10 mouse cellular contexts compared by ENCODE assay signal in the genomic region with DNA sequence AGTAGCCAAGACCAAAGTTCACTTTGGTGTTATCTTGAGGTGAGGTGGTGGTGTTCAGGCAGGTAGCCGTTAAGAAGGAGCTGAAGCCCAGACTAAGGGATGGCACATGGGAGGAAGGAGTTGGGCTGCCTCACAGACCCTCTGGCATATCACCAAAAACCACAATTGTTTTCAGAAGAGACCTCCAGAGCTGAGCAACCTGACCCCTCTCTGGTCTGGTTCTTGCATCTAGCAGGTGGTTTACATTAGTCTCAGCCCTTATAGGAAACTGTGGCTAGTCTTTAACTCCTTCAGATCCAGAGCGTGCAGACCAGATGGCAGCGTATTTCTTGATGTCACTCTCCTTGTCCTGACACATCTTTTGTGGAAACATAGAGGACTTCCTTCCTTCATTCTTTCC. TPM values are rescaled to one million over a fixed set of nuclear protein-coding genes. Genes with fewer than 3 reads are reported as not detected.
A peak's percentile ranks its signal among the peaks of the same experiment; 100 is the strongest.
DNase-seq lines count a peak whose midpoint lies in the region; ATAC-seq lines count a peak whose summit lies in the region.
"Had no signal": no experiment of that assay in that cellular context is flagged by ENCODE, and none has a peak within 500 bp of the region (broad histone marks: within the 10 kb centered on the region; RNA-seq: fewer than 3 reads in every experiment).

No protein-coding gene starts in this region.

- peaks cover 38% of the 10 kb centered on the region for H3K36me3 ChIP-seq in megakaryocyte, embryonic 14.5 days (replicated peaks; ENCODE audit: low read length)
- H3K36me3 ChIP-seq in embryonic facial prominence, embryonic 11.5 days (replicated peaks; ENCODE audit: control insufficient read depth, insufficient read depth, low read depth, low read length) = no peaks in the 10 kb centered on the region
- H3K36me3 ChIP-seq in limb, embryonic 10.5 days = peaks cover 25% of the 10 kb centered on the region

- H3K27me3 ChIP-seq in megakaryocyte, embryonic 14.5 days (replicated peaks) = no peaks in the 10 kb centered on the region
- no peaks in the 10 kb centered on the region for H3K27me3 ChIP-seq in embryonic facial prominence, embryonic 11.5 days (ENCODE audit: control insufficient read depth, insufficient read depth, low read length)
- no peaks in the 10 kb centered on the region for H3K27me3 ChIP-seq in limb, embryonic 10.5 days (ENCODE audit: low read depth, poor library complexity, severe bottlenecking)

- H3K9me3 ChIP-seq in megakaryocyte, embryonic 14.5 days = no peaks in the 10 kb centered on the region
- H3K9me3 ChIP-seq in embryonic facial prominence, embryonic 11.5 days (replicated peaks; ENCODE audit: control insufficient read depth, low read length) = no peaks in the 10 kb centered on the region
- no peaks in the 10 kb centered on the region for H3K9me3 ChIP-seq in limb, embryonic 10.5 days (replicated peaks)

- no peak overlapping the region for H3K9ac ChIP-seq in embryonic facial prominence, embryonic 11.5 days (replicated peaks; ENCODE audit: low read length)
- H3K9ac ChIP-seq: forebrain, postnatal 0 days had no signal

- peak overlapping the region; percentile 11; the same call in 1 of the 2 replicates for H3K27ac ChIP-seq in embryonic facial prominence, embryonic 11.5 days (replicated peaks; ENCODE audit: low read depth, low read length)
- peak overlapping the region; percentile 80 for H3K27ac ChIP-seq in limb, embryonic 10.5 days

- H3K4me1 ChIP-seq in megakaryocyte, embryonic 14.5 days = peaks cover 65% of the 10 kb centered on the region
- H3K4me1 ChIP-seq in embryonic facial prominence, embryonic 11.5 days (ENCODE audit: control insufficient read depth, insufficient read depth, low read length) = no peaks in the 10 kb centered on the region; the same call in 1 of the 2 replicates
- H3K4me1 ChIP-seq in limb, embryonic 10.5 days = peaks cover 59% of the 10 kb centered on the region

- WGBS in embryonic facial prominence, embryonic 11.5 days = 31% methylated on average over 3 of the region's 3 CpGs
- 22% methylated on average over 3 of the region's 3 CpGs for WGBS in limb, embryonic 10.5 days

- peak overlapping the region; percentile 1; the same call in 1 of the 2 replicates for H3K4me2 ChIP-seq in embryonic facial prominence, embryonic 11.5 days (ENCODE audit: low read depth, low read length)

- H3K4me3 ChIP-seq in megakaryocyte, embryonic 14.5 days (replicated peaks) = peak overlapping the region; percentile 60
- no peak overlapping the region for H3K4me3 ChIP-seq in embryonic facial prominence, embryonic 11.5 days (ENCODE audit: low read depth, low read length)
- peak overlapping the region; percentile 26 for H3K4me3 ChIP-seq in limb, embryonic 10.5 days

- ATAC-seq in megakaryocyte, adult 5-6 weeks (ENCODE audit: poor library complexity, severe bottlenecking) = no peak
- 0 out of 2 replicates have a peak, but pooled peaks have one; percentile 11 for ATAC-seq in embryonic facial prominence, embryonic 11.5 days (replicated peaks; ENCODE audit: insufficient number of reproducible peaks, low FRiP score, low TSS enrichment, low read depth)
- ATAC-seq: forebrain, postnatal 0 days; hindbrain, embryonic 16.5 days had no signal

- peak; percentile 89 for DNase-seq in embryonic facial prominence, embryonic 11.5 days (ENCODE audit: low spot score)
- DNase-seq in limb, embryonic 10.5 days (ENCODE audit: low spot score) = peak; percentile 53
- peak; percentile 32 for DNase-seq in yolk sac, embryonic 10.5 days (ENCODE audit: low spot score)
- DNase-seq in left cerebral cortex, adult 11 months (ENCODE audit: low spot score) = no peak
- no peak for DNase-seq in urinary bladder, postnatal 4 days (ENCODE audit: low spot score in 2 of 2)
- DNase-seq: forebrain, postnatal 0 days; thymus, postnatal 36 days had no signal

RNA-seq across cellular contexts. Expression of a gene that starts 39.8 kb away (rescaled TPM):
- 57.5 and 58.2 TPM in 2 replicates for polyA plus RNA-seq in megakaryocyte, embryonic 14.5 days (2012; ENCODE audit: insufficient read depth, low replicate concordance)
- total RNA-seq in megakaryocyte, adult 5-6 weeks (2015) = 71.4 and 82.2 TPM in 2 replicates
- 122 and 139 TPM in 2 replicates for total RNA-seq in megakaryocyte, adult 5-6 weeks (2017)
- polyA plus RNA-seq in embryonic facial prominence, embryonic 11.5 days (2014; fragmentation: Nextera tagmentation; extraction: Ambion mirVana) = 107 and 110 TPM in 2 replicates
- 108 and 130 TPM in 2 replicates for polyA plus RNA-seq in limb, embryonic 10.5 days (2016; fragmentation: Nextera tagmentation; extraction: Ambion mirVana)

RNA-seq across cellular contexts. Expression of a gene that starts 40.0 kb away (rescaled TPM):
- polyA plus RNA-seq in megakaryocyte, embryonic 14.5 days (2012; ENCODE audit: insufficient read depth, low replicate concordance) = not detected in 2 replicates
- total RNA-seq in megakaryocyte, adult 5-6 weeks (2015) = 0.82 and 1.1 TPM in 2 replicates
- total RNA-seq in megakaryocyte, adult 5-6 weeks (2017) = 0.70 TPM in 1 of 2 replicates, not detected in the other
- 11.0 and 12.1 TPM in 2 replicates for polyA plus RNA-seq in embryonic facial prominence, embryonic 11.5 days (2014; fragmentation: Nextera tagmentation; extraction: Ambion mirVana)
- polyA plus RNA-seq in limb, embryonic 10.5 days (2016; fragmentation: Nextera tagmentation; extraction: Ambion mirVana) = 9.4 and 11.2 TPM in 2 replicates

RNA-seq across cellular contexts. Expression of a gene that starts 44.8 kb away (rescaled TPM):
- 24.3 and 28.3 TPM in 2 replicates for polyA plus RNA-seq in megakaryocyte, embryonic 14.5 days (2012; ENCODE audit: insufficient read depth, low replicate concordance)
- 8.8 and 11.1 TPM in 2 replicates for total RNA-seq in megakaryocyte, adult 5-6 weeks (2015)
- 4.9 and 5.4 TPM in 2 replicates for total RNA-seq in megakaryocyte, adult 5-6 weeks (2017)
- polyA plus RNA-seq in embryonic facial prominence, embryonic 11.5 days (2014; fragmentation: Nextera tagmentation; extraction: Ambion mirVana) = 1.6 TPM in 2 replicates
- 2.3 and 3.4 TPM in 2 replicates for polyA plus RNA-seq in limb, embryonic 10.5 days (2016; fragmentation: Nextera tagmentation; extraction: Ambion mirVana)

Comparison
In these comparisons a context has a peak if more than half of its experiments do, and no peak if none do; other contexts are left out.
1. DNase-seq: peak in embryonic facial prominence, embryonic 11.5 days (single experiment), limb, embryonic 10.5 days (single experiment) and yolk sac, embryonic 10.5 days (single experiment); none in left cerebral cortex, adult 11 months (single experiment) and urinary bladder, postnatal 4 days (0 of 2).
2. RNA of a gene that starts 40.0 kb away (polyA plus RNA-seq): 9.4 to 11.2 TPM in limb, embryonic 10.5 days and 11.0 to 12.1 TPM in embryonic facial prominence, embryonic 11.5 days; not detected in megakaryocyte, embryonic 14.5 days; every median in the first group is over 10 times any median in the second.